Comparison of ENCODE assay signal across 12 mouse cellular contexts in the genomic region with DNA sequence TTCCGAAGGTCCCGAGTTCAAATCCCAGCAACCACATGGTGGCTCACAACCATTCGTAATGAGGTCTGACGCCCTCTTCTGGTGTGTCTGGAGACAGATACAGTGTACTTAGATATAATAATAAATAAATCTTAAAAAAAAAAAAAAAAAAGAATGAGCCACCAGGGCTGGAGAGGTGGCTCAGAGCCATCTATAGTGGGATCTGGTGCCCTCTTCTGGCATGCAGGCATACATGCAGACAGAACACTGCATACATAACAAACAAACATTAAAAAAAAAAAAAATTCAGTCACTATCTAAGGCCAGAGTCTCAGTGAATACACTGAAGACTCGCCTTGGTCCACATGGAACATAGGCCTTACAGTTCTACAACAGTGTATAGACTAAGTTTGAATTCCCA. TPM values are rescaled to one million over a fixed set of nuclear protein-coding genes. Genes with fewer than 3 reads are reported as not detected.
A peak's percentile ranks its signal among the peaks of the same experiment; 100 is the strongest.
DNase-seq lines count a peak whose midpoint lies in the region; ATAC-seq and TF ChIP-seq lines count a peak whose summit lies in the region.
"Had no signal": no experiment of that assay in that cellular context is flagged by ENCODE, and none has a peak within 500 bp of the region (broad histone marks: within the 10 kb centered on the region; RNA-seq: fewer than 3 reads in every experiment).

No protein-coding gene starts in this region.

- peaks cover 4 to 11% of the 10 kb centered on the region in 2 experiments; a peak in 3 of 4 replicates for H3K4me1 ChIP-seq in liver, embryonic 14.5 days (replicated peaks; ENCODE audit: control insufficient read depth in 2 of 2, insufficient read depth in 2 of 2, low read length in 1 of 2)
- peaks cover 7% of the 10 kb centered on the region for H3K4me1 ChIP-seq in liver, embryonic 11.5 days (replicated peaks; ENCODE audit: control insufficient read depth, insufficient read depth, low read length)
- peaks cover 14% of the 10 kb centered on the region for H3K4me1 ChIP-seq in heart, embryonic 11.5 days (ENCODE audit: control insufficient read depth, insufficient read depth, low read length)

- H3K4me3 ChIP-seq in liver, embryonic 14.5 days (ENCODE audit: insufficient read depth in 1 of 2, low read depth in 2 of 2, low read length in 2 of 2): no peak overlapping the region
- H3K4me3 ChIP-seq in liver, embryonic 11.5 days (ENCODE audit: low read depth, low read length): no peak overlapping the region
- no peak overlapping the region for H3K4me3 ChIP-seq in heart, embryonic 11.5 days (ENCODE audit: low read depth, low read length)
- H3K4me3 ChIP-seq: heart, embryonic 13.5 days; limb, embryonic 10.5 days; midbrain, embryonic 12.5 days had no signal

- no peak for ATAC-seq in liver, embryonic 14.5 days (ENCODE audit: insufficient read depth)
- ATAC-seq in liver, embryonic 11.5 days (replicated peaks; ENCODE audit: low FRiP score): no peak
- ATAC-seq in megakaryocyte progenitor cell, adult 5-6 weeks (replicated peaks; ENCODE audit: poor library complexity): peak; percentile 39; the same call in 1 of the 2 replicates
- no peak for ATAC-seq in erythroblast, adult 5-6 weeks (replicated peaks; ENCODE audit: low FRiP score, poor library complexity, severe bottlenecking)
- ATAC-seq in heart, embryonic 11.5 days (replicated peaks; ENCODE audit: insufficient number of reproducible peaks, low FRiP score, low TSS enrichment): no peak

- H3K9ac ChIP-seq in liver, embryonic 14.5 days (replicated peaks): no peak overlapping the region
- H3K9ac ChIP-seq in liver, embryonic 11.5 days (ENCODE audit: low read depth, low read length): no peak overlapping the region
- H3K9ac ChIP-seq in heart, embryonic 11.5 days (ENCODE audit: low read depth, low read length): no peak overlapping the region
- H3K9ac ChIP-seq: heart, embryonic 13.5 days; midbrain, embryonic 12.5 days had no signal

- peak; percentile 65 to 80 for DNase-seq in cerebellum, postnatal 14 days
- DNase-seq in cerebellum, adult 8-10 months: no peak
- no peak for DNase-seq in liver, embryonic 14.5 days (ENCODE audit: low read depth in 3 of 3, low spot score in 3 of 3)
- no peak for DNase-seq in liver, embryonic 11.5 days (ENCODE audit: low spot score)
- DNase-seq in ES-CJ7 (ENCODE audit: low read depth, low spot score): peak; percentile 46
- DNase-seq: kidney, adult 18-20 months had no signal

- H3K27ac ChIP-seq in liver, embryonic 14.5 days: no peak overlapping the region
- no peak overlapping the region for H3K27ac ChIP-seq in liver, embryonic 11.5 days (ENCODE audit: low read depth, low read length)
- no peak overlapping the region for H3K27ac ChIP-seq in heart, embryonic 11.5 days (ENCODE audit: low read depth, low read length)
- H3K27ac ChIP-seq: heart, embryonic 13.5 days; limb, embryonic 10.5 days; midbrain, embryonic 12.5 days had no signal

- no peaks in the 10 kb centered on the region for H3K9me3 ChIP-seq in liver, embryonic 14.5 days (ENCODE audit: control insufficient read depth, low read length)
- H3K9me3 ChIP-seq in liver, embryonic 11.5 days (ENCODE audit: control insufficient read depth, low read length): no peaks in the 10 kb centered on the region
- no peaks in the 10 kb centered on the region for H3K9me3 ChIP-seq in heart, embryonic 11.5 days (replicated peaks; ENCODE audit: control insufficient read depth, low read length)
- H3K9me3 ChIP-seq: heart, embryonic 13.5 days; limb, embryonic 10.5 days; midbrain, embryonic 12.5 days had no signal

- no peak for TF ChIP-seq EP300 in liver, embryonic 14.5 days (IDR thresholded peaks at IDR 0.05; ENCODE audit: low read depth)

- H3K27me3 ChIP-seq in liver, embryonic 14.5 days (ENCODE audit: control insufficient read depth, insufficient read depth, low read length): no peaks in the 10 kb centered on the region
- no peaks in the 10 kb centered on the region for H3K27me3 ChIP-seq in liver, embryonic 11.5 days (replicated peaks; ENCODE audit: control insufficient read depth, insufficient read depth, low read length)
- H3K27me3 ChIP-seq in heart, embryonic 11.5 days (ENCODE audit: control insufficient read depth, insufficient read depth, low read length): no peaks in the 10 kb centered on the region
- H3K27me3 ChIP-seq: heart, embryonic 13.5 days; midbrain, embryonic 12.5 days had no signal

- H3K36me3 ChIP-seq in liver, embryonic 14.5 days (replicated peaks; ENCODE audit: control insufficient read depth, insufficient read depth, low read depth): peaks cover 15% of the 10 kb centered on the region
- H3K36me3 ChIP-seq in liver, embryonic 11.5 days (ENCODE audit: control insufficient read depth, insufficient read depth, low read length): peaks cover 12% of the 10 kb centered on the region; the same call in 1 of the 2 replicates
- peaks cover 12% of the 10 kb centered on the region for H3K36me3 ChIP-seq in heart, embryonic 11.5 days (ENCODE audit: control insufficient read depth, insufficient read depth, low read length)

- peak; percentile 51 for TF ChIP-seq CTCF in liver, embryonic 14.5 days (IDR thresholded peaks at IDR 0.05; ENCODE audit: low read depth)

- no peak overlapping the region for H3K4me2 ChIP-seq in liver, embryonic 14.5 days (ENCODE audit: low read depth)
- no peak overlapping the region for H3K4me2 ChIP-seq in liver, embryonic 11.5 days
- H3K4me2 ChIP-seq in heart, embryonic 11.5 days: no peak overlapping the region
- H3K4me2 ChIP-seq: heart, embryonic 13.5 days; midbrain, embryonic 12.5 days had no signal

- 61% methylated on average over 5 of the region's 5 CpGs for WGBS in liver, embryonic 14.5 days (ENCODE audit: insufficient replicate concordance)
- 74% methylated on average over 5 of the region's 5 CpGs for WGBS in liver, embryonic 11.5 days
- 78% methylated on average over 5 of the region's 5 CpGs for WGBS in heart, embryonic 11.5 days (ENCODE audit: insufficient replicate concordance)

RNA-seq across cellular contexts. Expression of a gene that starts 2.8 kb away (rescaled TPM):
- 10.6 and 14.5 TPM in 2 replicates for polyA plus RNA-seq in liver, embryonic 14.5 days (2012; rRNA removed)
- 20.6 and 22.1 TPM in 2 replicates for polyA plus RNA-seq in liver, embryonic 14.5 days (2014; fragmentation: Nextera tagmentation; extraction: Ambion mirVana)
- 59.9 and 61.9 TPM in 2 replicates for polyA plus RNA-seq in liver, embryonic 11.5 days (2014; fragmentation: Nextera tagmentation; extraction: Ambion mirVana)
- 20.9 and 26.7 TPM in 2 replicates for total RNA-seq in megakaryocyte progenitor cell, adult 5-6 weeks (2015)
- total RNA-seq in megakaryocyte progenitor cell, adult 5-6 weeks (2017): 27.5 and 34.4 TPM in 2 replicates
- 3.8 and 13.8 TPM in 2 replicates for total RNA-seq in erythroblast, adult 5-6 weeks (2015; ENCODE audit: low replicate concordance)
- total RNA-seq in erythroblast, adult 5-6 weeks (2017; ENCODE audit: low replicate concordance): 4.0 and 5.3 TPM in 2 replicates
- polyA plus RNA-seq in heart, embryonic 11.5 days (2014; fragmentation: Nextera tagmentation; extraction: Ambion mirVana): 57.0 and 63.9 TPM in 2 replicates

RNA-seq across cellular contexts. Expression of a gene that starts 2.8 kb away (rescaled TPM):
- 24.1 and 28.2 TPM in 2 replicates for polyA plus RNA-seq in liver, embryonic 14.5 days (2012; rRNA removed)
- polyA plus RNA-seq in liver, embryonic 14.5 days (2014; fragmentation: Nextera tagmentation; extraction: Ambion mirVana): 55.6 and 57.2 TPM in 2 replicates
- polyA plus RNA-seq in liver, embryonic 11.5 days (2014; fragmentation: Nextera tagmentation; extraction: Ambion mirVana): 151 and 154 TPM in 2 replicates
- total RNA-seq in megakaryocyte progenitor cell, adult 5-6 weeks (2015): 57.5 and 59.2 TPM in 2 replicates
- 59.2 and 77.8 TPM in 2 replicates for total RNA-seq in megakaryocyte progenitor cell, adult 5-6 weeks (2017)
- total RNA-seq in erythroblast, adult 5-6 weeks (2015; ENCODE audit: low replicate concordance): 6.9 and 17.5 TPM in 2 replicates
- total RNA-seq in erythroblast, adult 5-6 weeks (2017; ENCODE audit: low replicate concordance): 7.8 and 13.4 TPM in 2 replicates
- polyA plus RNA-seq in heart, embryonic 11.5 days (2014; fragmentation: Nextera tagmentation; extraction: Ambion mirVana): 130 and 154 TPM in 2 replicates

RNA-seq across cellular contexts. Expression of a gene that starts 5.9 kb away (rescaled TPM):
- 0.18 and 0.28 TPM in 2 replicates for polyA plus RNA-seq in liver, embryonic 14.5 days (2012; rRNA removed)
- polyA plus RNA-seq in liver, embryonic 14.5 days (2014; fragmentation: Nextera tagmentation; extraction: Ambion mirVana): 0.35 and 0.39 TPM in 2 replicates
- 0.21 and 0.32 TPM in 2 replicates for polyA plus RNA-seq in liver, embryonic 11.5 days (2014; fragmentation: Nextera tagmentation; extraction: Ambion mirVana)
- total RNA-seq in megakaryocyte progenitor cell, adult 5-6 weeks (2015): not detected in 2 replicates
- total RNA-seq in megakaryocyte progenitor cell, adult 5-6 weeks (2017): not detected in 2 replicates
- total RNA-seq in erythroblast, adult 5-6 weeks (2015; ENCODE audit: low replicate concordance): not detected in 2 replicates
- total RNA-seq in erythroblast, adult 5-6 weeks (2017; ENCODE audit: low replicate concordance): not detected in 2 replicates
- not detected in 2 replicates for polyA plus RNA-seq in heart, embryonic 11.5 days (2014; fragmentation: Nextera tagmentation; extraction: Ambion mirVana)
- polyA plus RNA-seq: heart, embryonic 13.5 days; limb, embryonic 10.5 days; midbrain, embryonic 12.5 days had no signal

RNA-seq across cellular contexts. Expression of a gene that starts 10.3 kb away (rescaled TPM):
- 350 and 403 TPM in 2 replicates for polyA plus RNA-seq in liver, embryonic 14.5 days (2012; rRNA removed)
- 353 and 424 TPM in 2 replicates for polyA plus RNA-seq in liver, embryonic 14.5 days (2014; fragmentation: Nextera tagmentation; extraction: Ambion mirVana)
- 220 and 245 TPM in 2 replicates for polyA plus RNA-seq in liver, embryonic 11.5 days (2014; fragmentation: Nextera tagmentation; extraction: Ambion mirVana)
- total RNA-seq in megakaryocyte progenitor cell, adult 5-6 weeks (2015): not detected in 2 replicates
- not detected in 2 replicates for total RNA-seq in megakaryocyte progenitor cell, adult 5-6 weeks (2017)
- not detected in 2 replicates for total RNA-seq in erythroblast, adult 5-6 weeks (2015; ENCODE audit: low replicate concordance)
- total RNA-seq in erythroblast, adult 5-6 weeks (2017; ENCODE audit: low replicate concordance): not detected in 2 replicates
- polyA plus RNA-seq in heart, embryonic 11.5 days (2014; fragmentation: Nextera tagmentation; extraction: Ambion mirVana): 0.54 and 4.6 TPM in 2 replicates
- polyA plus RNA-seq: limb, embryonic 10.5 days had no signal

RNA-seq across cellular contexts. Expression of a gene that starts 11.6 kb away (rescaled TPM):
- polyA plus RNA-seq in liver, embryonic 14.5 days (2012; rRNA removed): 0.09 and 0.22 TPM in 2 replicates
- 0.14 and 0.15 TPM in 2 replicates for polyA plus RNA-seq in liver, embryonic 14.5 days (2014; fragmentation: Nextera tagmentation; extraction: Ambion mirVana)
- 0.44 and 0.71 TPM in 2 replicates for polyA plus RNA-seq in liver, embryonic 11.5 days (2014; fragmentation: Nextera tagmentation; extraction: Ambion mirVana)
- total RNA-seq in megakaryocyte progenitor cell, adult 5-6 weeks (2015): 0.17 and 0.24 TPM in 2 replicates
- 0.08 TPM in 1 of 2 replicates, not detected in the other for total RNA-seq in megakaryocyte progenitor cell, adult 5-6 weeks (2017)
- total RNA-seq in erythroblast, adult 5-6 weeks (2015; ENCODE audit: low replicate concordance): not detected in 2 replicates
- not detected in 2 replicates for total RNA-seq in erythroblast, adult 5-6 weeks (2017; ENCODE audit: low replicate concordance)
- polyA plus RNA-seq in heart, embryonic 11.5 days (2014; fragmentation: Nextera tagmentation; extraction: Ambion mirVana): 0.39 and 0.46 TPM in 2 replicates

Comparison
In these comparisons a context has a peak if more than half of its experiments do, and no peak if none do; other contexts are left out.
1. DNase-seq: peak in cerebellum, postnatal 14 days (2 of 2) and ES-CJ7 (single experiment); none in cerebellum, adult 8-10 months (single experiment), liver, embryonic 14.5 days (0 of 3) and liver, embryonic 11.5 days (single experiment).